Mouse (Mus musculus) intestine, postnatal 0 days (tissue): ENCODE results near the gene Serpinf2. TPM values are rescaled to one million over a fixed set of nuclear protein-coding genes. Genes with fewer than 3 reads are reported as not detected.
A peak's percentile ranks its signal among the peaks of the same experiment; 100 is the strongest.

Experiments
- ATAC-seq: fragments of 200-750 bp; cut with Nextera tagmentation; 2 replicates; pipeline ENCODE4 v1.8.0; 2017; ENCODE audit warnings: mild to moderate bottlenecking, moderate TSS enrichment, moderate library complexity
- H3K27ac ChIP-seq: fragments of 300-500 bp; sonication (generic); 2 replicates; pipeline ENCODE4 v1.5.1; 2014; ENCODE audit warnings: mild to moderate bottlenecking, low read depth, low read length, moderate library complexity
- H3K27me3 ChIP-seq: fragments of 300-500 bp; sonication (generic); replicated peaks from 2 replicates; pipeline ENCODE4 v1.6.1; 2014; ENCODE audit warnings: low read length, mixed read lengths; ENCODE audit not compliant: control insufficient read depth, insufficient read depth
- H3K36me3 ChIP-seq: fragments of 300-500 bp; sonication (generic); 2 replicates; pipeline ENCODE4 v1.6.1; 2014; ENCODE audit warnings: mild to moderate bottlenecking, moderate library complexity; ENCODE audit not compliant: control insufficient read depth, insufficient read depth
- H3K4me1 ChIP-seq: fragments of 300-500 bp; sonication (generic); replicated peaks from 2 replicates; pipeline ENCODE4 v1.6.1; 2014; ENCODE audit warnings: antibody characterized with exemption, low read length, mixed read lengths; ENCODE audit not compliant: control insufficient read depth, insufficient read depth
- H3K4me2 ChIP-seq: fragments of 300-500 bp; sonication (generic); replicated peaks from 2 replicates; pipeline ENCODE4 v1.6.1; 2014; ENCODE audit warnings: low read depth, mild to moderate bottlenecking, moderate library complexity
- H3K4me3 ChIP-seq: fragments of 300-500 bp; sonication (generic); 2 replicates; pipeline ENCODE4 v1.5.1; 2014; ENCODE audit warnings: low read depth, low read length
- H3K9ac ChIP-seq: fragments of 300-500 bp; sonication (generic); 2 replicates; pipeline ENCODE4 v1.6.1; 2014; ENCODE audit warnings: mild to moderate bottlenecking, low read depth, low read length
- H3K9me3 ChIP-seq: fragments of 300-500 bp; sonication (generic); 2 replicates; pipeline ENCODE4 v1.6.1; 2016; ENCODE audit warnings: mixed run types; ENCODE audit not compliant: control insufficient read depth
- CTCF ChIP-seq: sonication (generic); IDR thresholded peaks from 2 replicates; pipeline ENCODE4 v1.5.1; 2016; ENCODE audit warnings: low read depth, mild to moderate bottlenecking, control low read depth, antibody characterized with exemption, moderate library complexity
- WGBS: fragments of 180-500 bp; shearing (Covaris S2); extraction: QIAGEN DNeasy Blood & Tissue Kit; methylation state at CpG from one replicate; pipeline ENCODE4 v1.1.7; 2014; 5-methylcytosine and 5-hydroxymethylcytosine counted together
- polyA plus RNA-seq: library from polyadenylated mRNA; unstranded; fragments of >200 nt; fragmentation: Nextera tagmentation; extraction: Ambion mirVana; gene quantifications from 2 replicates; pipeline ENCODE4 v1.2.1, GENCODE M21; 2015

The Serpinf2 gene
- polyA plus RNA-seq, 1 experiment from 2014 or later: 2.7 TPM

GRCm38 (mm10) chr11:75415994-75416393 is 23.4 kb downstream of the Serpinf2 start:
- no peak for ATAC-seq
- no peak for TF ChIP-seq CTCF
- no peaks in the 10 kb centered on the region for H3K4me1 ChIP-seq
- H3K27me3 ChIP-seq: no peaks in the 10 kb centered on the region
- no peak overlapping the region for H3K9ac ChIP-seq
- no peak overlapping the region for H3K4me3 ChIP-seq
- WGBS: 84% methylated on average over 13 of the region's 13 CpGs
- H3K9me3 ChIP-seq: no peaks in the 10 kb centered on the region
- no peaks in the 10 kb centered on the region for H3K36me3 ChIP-seq
- no peak overlapping the region for H3K27ac ChIP-seq
- H3K4me2 ChIP-seq: no peak overlapping the region

- no peak for TF ChIP-seq CTCF
- no peaks in the 10 kb centered on the region for H3K27me3 ChIP-seq
- H3K4me3 ChIP-seq: no peak overlapping the region
- 43% methylated on average over 7 of the region's 7 CpGs for WGBS
- H3K27ac ChIP-seq: no peak overlapping the region
- no peak overlapping the region for H3K9ac ChIP-seq
- ATAC-seq: no peak
- no peak overlapping the region for H3K4me2 ChIP-seq
- no peaks in the 10 kb centered on the region for H3K36me3 ChIP-seq
- no peaks in the 10 kb centered on the region for H3K9me3 ChIP-seq
- H3K4me1 ChIP-seq: no peaks in the 10 kb centered on the region
Measured at GRCm38 (mm10) chr11:75415096-75415495, 24.3 kb downstream of the Serpinf2 start.

GRCm38 (mm10) chr11:75410591-75410990 is 28.8 kb downstream of the Serpinf2 start:
- 0 out of 2 replicates have a peak, but pooled peaks cover 4% of the 10 kb centered on the region for H3K36me3 ChIP-seq
- no peak overlapping the region for H3K4me3 ChIP-seq
- ATAC-seq: no peak
- H3K9me3 ChIP-seq: no peaks in the 10 kb centered on the region
- H3K4me1 ChIP-seq: no peaks in the 10 kb centered on the region
- H3K9ac ChIP-seq: no peak overlapping the region
- 89% methylated on average over 7 of the region's 7 CpGs for WGBS
- H3K27ac ChIP-seq: no peak overlapping the region
- H3K4me2 ChIP-seq: no peak overlapping the region
- no peak for TF ChIP-seq CTCF
- H3K27me3 ChIP-seq: no peaks in the 10 kb centered on the region

GRCm38 (mm10) chr11:75409679-75410575 is 29.5 kb downstream of the Serpinf2 start:
- Histone ChIP-seq H3K9me3 (no peaks in the 10 kb centered on the region), H3K4me3 (no peak overlapping the region), H3K4me2 (no peak overlapping the region), H3K36me3 (0 out of 2 replicates have a peak, but pooled peaks cover 5% of the 10 kb centered on the region), H3K27ac (no peak overlapping the region), H3K4me1 (no peaks in the 10 kb centered on the region), H3K9ac (no peak overlapping the region), H3K27me3 (no peaks in the 10 kb centered on the region)
- no peak for TF ChIP-seq CTCF
- no peak for ATAC-seq
- 68% methylated on average over 17 of the region's 17 CpGs for WGBS

- Histone ChIP-seq H3K27me3 (no peaks in the 10 kb centered on the region), H3K4me3 (no peak overlapping the region), H3K4me1 (0 out of 2 replicates have a peak, but pooled peaks cover 3% of the 10 kb centered on the region), H3K9me3 (no peaks in the 10 kb centered on the region), H3K27ac (no peak overlapping the region), H3K9ac (no peak overlapping the region), H3K4me2 (no peak overlapping the region), H3K36me3 (0 out of 2 replicates have a peak, but pooled peaks cover 5% of the 10 kb centered on the region)
- WGBS: 51% methylated on average over 3 of the region's 3 CpGs
- no peak for ATAC-seq
- TF ChIP-seq CTCF: peak; percentile 75
Measured at GRCm38 (mm10) chr11:75406865-75407264, 32.5 kb downstream of the Serpinf2 start.

- Histone ChIP-seq H3K9me3 (no peaks in the 10 kb centered on the region), H3K9ac (no peak overlapping the region), H3K4me2 (no peak overlapping the region), H3K27ac (no peak overlapping the region), H3K4me3 (no peak overlapping the region), H3K4me1 (0 out of 2 replicates have a peak, but pooled peaks cover 3% of the 10 kb centered on the region), H3K36me3 (0 out of 2 replicates have a peak, but pooled peaks cover 5% of the 10 kb centered on the region), H3K27me3 (no peaks in the 10 kb centered on the region)
- whole genome bisulfite sequencing: 62% methylated on average over 4 of the region's 4 CpGs
- peak; percentile 32; the same call in 1 of the 2 replicates for TF ChIP-seq CTCF
- ATAC-seq: no peak
Measured at GRCm38 (mm10) chr11:75406104-75406503, 33.3 kb downstream of the Serpinf2 start.
